In the genomic region with DNA sequence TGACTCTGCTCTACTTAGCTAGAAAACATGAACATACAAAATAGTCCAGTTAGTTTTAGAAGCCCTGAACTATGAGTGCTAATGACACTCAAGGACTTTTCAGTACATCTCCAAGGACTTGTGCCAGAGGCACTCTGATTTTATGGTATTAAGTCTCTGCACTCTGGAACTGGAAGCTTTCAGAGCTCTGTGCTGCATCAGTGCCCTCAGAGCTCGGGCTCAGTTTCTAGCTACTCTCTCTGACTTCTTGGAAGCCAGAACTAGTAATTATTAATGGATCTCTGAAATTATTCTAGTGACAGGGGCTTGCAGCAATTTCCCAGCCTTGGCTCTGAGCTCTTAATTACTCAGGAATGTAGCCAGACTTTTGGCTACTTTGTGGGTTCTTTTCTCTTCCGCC, we compare ENCODE assay signal across 13 mouse cellular contexts. TPM values are rescaled to one million over a fixed set of nuclear protein-coding genes. Genes with fewer than 3 reads are reported as not detected.
"Had no signal": no experiment of that assay in that cellular context is flagged by ENCODE, and none has a peak within 500 bp of the region (broad histone marks: within the 10 kb centered on the region; RNA-seq: fewer than 3 reads in every experiment).

No protein-coding gene starts in this region.

- H3K4me1 ChIP-seq: limb, embryonic 15.5 days; liver, embryonic 12.5 days; midbrain, embryonic 10.5 days had no signal

- H3K4me2 ChIP-seq: limb, embryonic 15.5 days; liver, embryonic 12.5 days; lung, embryonic 14.5 days had no signal

- H3K27ac ChIP-seq: limb, embryonic 15.5 days; liver, embryonic 12.5 days; midbrain, embryonic 10.5 days had no signal

- H3K36me3 ChIP-seq: limb, embryonic 15.5 days; liver, embryonic 12.5 days; midbrain, embryonic 10.5 days had no signal

- H3K9me3 ChIP-seq: limb, embryonic 15.5 days; liver, embryonic 12.5 days had no signal

- DNase-seq: layer of hippocampus, adult 9-11 months; layer of hippocampus, postnatal 36 days; lung, embryonic 14.5 days; lung, postnatal 10 days; lung, postnatal 4 days; right cerebral cortex, postnatal 14 days; thymus, postnatal 36 days had no signal

- H3K27me3 ChIP-seq: limb, embryonic 15.5 days; liver, embryonic 12.5 days had no signal

- H3K9ac ChIP-seq: limb, embryonic 15.5 days; liver, embryonic 12.5 days; lung, embryonic 14.5 days had no signal

- ATAC-seq: intestine, postnatal 0 days; liver, embryonic 12.5 days; midbrain, embryonic 16.5 days had no signal

- H3K4me3 ChIP-seq: limb, embryonic 15.5 days; liver, embryonic 12.5 days; midbrain, embryonic 10.5 days had no signal

RNA-seq across cellular contexts. Expression of a gene that starts 37.7 kb away (rescaled TPM):
- polyA plus RNA-seq: intestine, postnatal 0 days; spleen, adult 2 months had no signal
